Mouse (Mus musculus) embryonic fibroblast, embryonic 13.5 days (primary cell): Measurements from ENCODE around the gene Gart.

Source experiments
- CTCF ChIP-seq: IDR thresholded peaks from 2 replicates; pipeline ENCODE4 v1.5.1; 2011; ENCODE audit warnings: mild to moderate bottlenecking, control low read depth, low read length, moderate library complexity, borderline replicate concordance; ENCODE audit not compliant: insufficient read depth
- POLR2A ChIP-seq: IDR thresholded peaks from 2 replicates; pipeline ENCODE4 v1.6.1; 2011; ENCODE audit warnings: low read depth, mild to moderate bottlenecking, control low read depth, low read length, moderate library complexity

DNA sequence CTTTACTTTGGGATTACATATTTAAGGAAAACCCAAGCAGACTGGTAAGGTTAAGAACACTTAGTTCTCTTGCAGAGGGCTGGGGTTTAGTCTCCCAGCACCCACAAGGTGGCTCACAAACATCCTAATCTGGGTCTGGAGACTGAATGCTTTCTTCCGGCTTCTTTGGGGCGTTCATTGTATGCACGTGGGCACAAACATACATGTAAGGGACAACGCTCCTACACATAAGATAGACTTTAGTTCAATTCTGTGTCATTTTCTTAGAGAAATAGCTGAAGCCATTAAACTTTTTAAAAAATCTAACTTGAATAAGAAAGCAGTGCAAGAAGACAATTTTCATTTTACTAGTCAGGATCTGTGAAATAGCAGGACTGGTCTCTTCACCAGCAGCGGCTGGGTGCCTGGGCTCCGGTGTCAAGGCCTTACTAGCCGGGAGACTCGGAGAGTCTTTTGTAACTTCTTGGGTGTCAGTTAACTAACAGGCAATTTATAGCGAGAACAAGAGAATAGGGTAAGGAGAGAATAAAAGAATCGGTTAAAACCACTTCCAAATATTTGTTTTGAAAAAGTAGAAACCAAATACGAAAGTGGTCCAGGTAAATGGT is 653 bp downstream of the Gart start:
- TF ChIP-seq POLR2A, result no peak
- no peak for TF ChIP-seq CTCF
